Mouse (Mus musculus) cortical plate, adult 2 months (tissue): ENCODE measurements at regions not wholly inside any gene's neighbourhood (a gene's known extent, or its start where the extent isn't known, plus 50 kb on each side); places are given as distances from the start of the nearest gene placed in this dataset.

ENCODE experiments used
- CTCF ChIP-seq: fragments of 200-500 bp; IDR thresholded peaks from 2 replicates; pipeline ENCODE4 v1.5.1; 2011; ENCODE audit warnings: mild to moderate bottlenecking, control low read depth, low read length; ENCODE audit not compliant: insufficient read depth; ENCODE audit errors: extremely low read depth
- POLR2A ChIP-seq: fragments of 200-500 bp; IDR thresholded peaks from 2 replicates; pipeline ENCODE4 v1.6.1; 2011; ENCODE audit warnings: mild to moderate bottlenecking, low read length, control low read depth; ENCODE audit not compliant: insufficient read depth; ENCODE audit errors: extremely low read depth

DNA sequence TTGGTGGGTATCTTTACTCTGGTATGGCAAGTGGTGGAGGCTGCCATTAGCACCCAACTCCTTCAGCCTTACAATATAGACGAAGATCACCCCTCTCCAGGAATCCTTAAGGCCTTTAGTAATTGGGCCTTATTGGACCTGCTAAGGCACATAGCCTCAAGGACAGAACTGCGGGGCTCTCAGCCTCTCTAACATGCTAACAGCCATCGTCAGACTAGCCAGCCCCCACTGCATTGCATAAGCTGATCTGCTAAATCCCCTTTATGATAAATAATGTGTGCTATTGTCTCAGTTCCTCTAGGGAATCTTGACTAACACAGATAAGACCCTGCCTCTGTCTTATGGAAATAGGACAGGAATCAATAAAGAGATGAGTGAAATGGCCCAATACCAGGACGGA lies 95.7 kb upstream of the H2afz start:
- TF ChIP-seq CTCF (no peak), POLR2A (no peak)
